Mouse (Mus musculus) adrenal gland, postnatal 4 days (tissue): Measurements from ENCODE around the gene Gm21992. TPM values are rescaled to one million over a fixed set of nuclear protein-coding genes. Genes with fewer than 3 reads are reported as not detected.
A peak's percentile ranks its signal among the peaks of the same experiment; 100 is the strongest.

ENCODE experiments used
- DNase-seq, 2 experiments: peaks; one replicate each; pipeline ENCODE4 v3.0.0; 2021 to 2022; ENCODE audit warnings: low spot score in 2 of 2, mixed read lengths in 2 of 2
- total RNA-seq, 2 experiments: library from RNA; stranded (reverse); gene quantifications; 2 replicates each; pipeline ENCODE4 v1.2.3; 2021

Gm21992 gene
- total RNA-seq, 2 experiments from 2014 or later = 15.1 to 27.1 TPM

GRCm38 (mm10) chr19:4756193-4756911 lies 55.1 kb downstream of the Gm21992 start, which contains the start of gene Rbm4b:
TSS of gene Rbm4b (plus strand) at chr19:4756497.
- DNase-seq = peak; percentile 93 to 96

GRCm38 (mm10) chr19:4755565-4756192 lies 55.7 kb downstream of the Gm21992 start:
- DNase-seq = peak; percentile 60 to 84

DNA sequence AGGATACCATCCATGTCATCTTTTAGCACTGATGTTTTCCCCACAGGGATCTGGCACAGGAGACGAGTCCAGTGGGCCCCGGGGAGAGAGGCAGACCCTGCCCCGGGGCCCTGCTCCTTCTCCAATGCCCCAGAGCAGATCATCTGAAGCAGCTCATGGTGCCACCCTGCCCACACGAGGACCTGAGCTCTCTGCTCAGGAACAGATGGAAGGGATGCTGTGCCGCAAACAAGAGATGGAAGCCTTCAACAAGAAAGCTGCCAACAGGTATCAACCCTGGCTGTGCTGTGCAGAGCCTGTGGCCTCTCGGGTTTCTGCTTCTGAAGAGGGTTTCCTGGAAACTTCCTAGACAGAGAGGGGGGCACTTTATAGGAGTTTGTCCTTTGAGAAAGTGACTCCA lies 61.4 kb downstream of the Gm21992 start:
- no peak for DNase-seq

DNA sequence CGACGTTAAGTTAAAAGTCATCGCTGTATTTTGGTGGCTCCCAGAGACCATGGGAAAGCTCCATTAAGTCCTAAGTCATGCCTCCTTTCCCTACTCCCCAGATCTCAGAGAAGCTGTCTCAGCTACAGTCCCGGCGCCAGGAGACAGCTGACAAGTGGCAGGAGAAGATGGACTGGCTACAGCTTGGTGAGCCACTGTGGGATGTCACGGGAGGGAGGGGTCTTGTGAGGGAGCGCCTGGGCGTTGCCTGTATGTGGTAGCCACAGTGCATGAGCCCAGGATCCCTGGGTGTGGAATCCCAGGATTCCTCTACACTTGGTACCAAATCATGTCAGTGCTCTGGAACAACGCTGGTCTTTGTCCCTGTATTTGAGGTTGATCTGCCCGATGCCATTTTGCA lies 62.9 kb downstream of the Gm21992 start:
- DNase-seq = no peak

- DNase-seq = no peak
Measured at GRCm38 (mm10) chr19:4747631-4748312, 63.6 kb downstream of the Gm21992 start.

- DNase-seq = no peak
Measured at GRCm38 (mm10) chr19:4746611-4747010, 64.8 kb downstream of the Gm21992 start.

- DNase-seq = no peak
Measured at GRCm38 (mm10) chr19:4745681-4746080, 65.7 kb downstream of the Gm21992 start.

DNA sequence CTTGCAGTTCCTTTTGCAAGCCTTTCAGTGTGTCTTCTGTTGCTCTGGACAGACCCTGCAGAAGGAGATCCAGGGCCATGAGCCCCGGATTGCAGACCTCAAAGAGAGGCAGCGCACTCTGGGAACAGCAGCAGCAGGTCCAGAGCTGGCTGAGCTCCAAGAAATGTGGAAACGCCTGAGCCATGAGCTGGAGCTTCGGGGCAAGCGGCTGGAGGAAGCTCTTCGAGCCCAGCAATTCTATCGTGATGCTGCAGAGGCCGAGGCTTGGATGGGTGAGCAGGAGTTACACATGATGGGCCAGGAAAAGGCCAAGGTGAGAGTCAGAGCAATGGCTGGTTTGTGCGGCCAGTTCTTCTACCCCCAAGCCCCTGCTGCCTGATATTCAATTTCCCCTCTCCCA lies 66.4 kb downstream of the Gm21992 start:
- DNase-seq = no peak

- DNase-seq = no peak
Measured at GRCm38 (mm10) chr19:4744026-4744425, 67.4 kb downstream of the Gm21992 start.

- no peak for DNase-seq
Measured at GRCm38 (mm10) chr19:4743524-4743923, 67.9 kb downstream of the Gm21992 start.

DNA sequence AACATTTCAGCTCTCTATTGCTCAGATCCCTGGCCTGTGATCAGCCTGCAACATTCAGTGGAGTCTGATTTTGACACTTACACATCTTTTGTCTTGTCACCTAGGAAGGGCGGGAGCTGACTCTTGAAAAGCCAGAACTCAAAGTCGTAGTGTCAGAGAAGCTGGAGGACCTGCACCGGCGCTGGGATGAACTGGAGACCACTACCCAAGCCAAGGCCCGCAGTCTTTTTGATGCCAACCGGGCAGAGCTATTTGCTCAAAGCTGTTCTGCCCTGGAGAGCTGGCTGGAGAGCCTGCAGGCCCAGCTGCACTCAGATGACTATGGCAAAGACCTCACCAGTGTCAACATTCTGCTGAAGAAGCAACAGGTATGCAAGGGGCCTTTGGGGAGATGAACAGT lies 69.2 kb downstream of the Gm21992 start:
- no peak for DNase-seq

DNA sequence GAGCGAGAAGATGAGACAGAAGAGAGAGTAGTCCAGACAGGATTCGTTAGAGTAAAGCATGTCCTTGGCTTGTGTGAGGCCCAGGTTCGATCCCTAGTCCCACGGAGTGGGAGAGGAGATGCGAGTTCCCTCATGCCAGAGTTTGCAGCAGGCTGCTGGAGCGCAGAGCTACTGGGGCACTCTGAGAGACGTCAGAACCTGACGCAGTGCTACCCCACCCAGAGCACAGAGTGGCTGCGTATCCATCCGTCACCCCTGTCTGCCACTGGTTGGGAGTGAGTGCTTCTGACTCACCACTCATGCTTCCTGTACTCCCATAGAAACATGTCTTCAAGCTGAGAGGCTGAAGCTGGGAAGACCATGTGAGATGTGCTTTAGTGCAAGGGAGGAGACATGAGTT lies 69.9 kb downstream of the Gm21992 start:
- no peak for DNase-seq

- DNase-seq = no peak
Measured at GRCm38 (mm10) chr19:4739762-4740161, 71.7 kb downstream of the Gm21992 start.

- no peak for DNase-seq
Measured at GRCm38 (mm10) chr19:4739053-4739452, 72.4 kb downstream of the Gm21992 start.

DNA sequence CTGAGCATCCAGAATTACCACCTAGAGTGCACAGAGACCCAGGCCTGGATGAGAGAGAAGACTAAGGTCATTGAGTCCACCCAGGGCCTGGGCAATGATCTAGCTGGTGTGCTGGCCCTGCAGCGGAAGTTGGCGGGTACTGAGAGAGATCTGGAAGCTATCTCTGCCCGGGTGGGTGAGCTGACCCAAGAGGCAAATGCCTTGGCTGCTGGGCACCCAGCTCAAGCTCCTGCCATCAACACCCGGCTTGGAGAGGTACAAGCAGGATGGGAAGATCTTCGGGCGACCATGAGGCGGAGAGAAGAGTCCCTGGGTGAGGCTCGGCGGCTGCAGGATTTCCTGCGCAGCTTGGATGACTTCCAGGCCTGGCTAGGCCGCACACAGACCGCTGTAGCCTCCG lies 73.5 kb downstream of the Gm21992 start:
- DNase-seq = no peak

- no peak for DNase-seq
Measured at GRCm38 (mm10) chr19:4733052-4733451, 78.4 kb downstream of the Gm21992 start.

- DNase-seq = no peak
Measured at GRCm38 (mm10) chr19:4729186-4729585, 82.2 kb downstream of the Gm21992 start.

GRCm38 (mm10) chr19:4720671-4721244 lies 90.7 kb downstream of the Gm21992 start:
- no peak for DNase-seq

DNA sequence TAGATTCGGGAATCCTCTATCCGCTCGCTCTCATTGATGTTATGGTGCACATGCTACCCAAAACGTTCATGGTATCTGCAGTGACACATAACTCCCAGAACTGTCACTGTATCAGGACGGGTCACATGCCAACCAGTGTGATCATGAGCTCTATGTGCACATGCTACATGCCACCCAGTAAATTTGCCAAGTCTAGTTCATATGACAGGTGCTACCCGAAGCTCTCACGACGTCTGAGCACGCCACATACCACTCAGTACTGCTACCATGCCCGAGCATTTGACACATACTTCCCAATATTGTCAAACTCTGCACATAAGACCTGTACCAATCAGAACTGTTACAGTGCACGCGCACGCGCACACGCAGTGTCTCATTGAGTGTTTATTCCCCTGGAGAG lies 91.3 kb downstream of the Gm21992 start:
- no peak for DNase-seq

- no peak for DNase-seq
Measured at GRCm38 (mm10) chr19:4719351-4719764, 92.1 kb downstream of the Gm21992 start.

- DNase-seq = no peak
Measured at GRCm38 (mm10) chr19:4718716-4719115, 92.7 kb downstream of the Gm21992 start.

DNA sequence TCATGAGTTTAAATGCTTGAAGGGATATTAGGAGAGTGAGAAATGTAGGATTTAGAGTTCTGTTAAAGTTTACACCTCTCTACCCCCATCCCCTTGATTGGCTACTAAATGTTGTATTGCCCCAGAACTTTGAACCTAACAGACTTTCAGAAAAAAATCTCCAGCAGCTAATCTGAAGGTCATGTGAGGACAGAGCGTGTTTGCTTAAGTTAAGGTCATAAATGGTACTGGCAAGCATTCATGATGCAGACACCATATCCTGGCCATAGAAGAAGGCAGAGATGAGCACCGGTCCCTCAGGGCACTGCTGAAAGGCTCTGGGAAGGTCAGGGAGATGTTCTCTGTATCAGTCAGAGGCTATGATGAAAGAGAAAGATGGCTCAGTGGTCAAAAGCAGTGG lies 94.1 kb downstream of the Gm21992 start:
- no peak for DNase-seq
